Mouse (Mus musculus): Measurements from ENCODE around the gene Chchd6. TPM values are rescaled to one million over a fixed set of nuclear protein-coding genes. Genes with fewer than 3 reads are reported as not detected.

Chchd6 gene
- total RNA-seq, 2 experiments from 2014 or later: 75.9 to 79.0 TPM

GRCm38 (mm10) chr6:89360709-89361417 is 234.6 kb downstream of the Chchd6 start:
- no peak overlapping the region; the same call in 1 of the 2 replicates for H3K27ac ChIP-seq
- peak overlapping the region; percentile 69 for H3K4me3 ChIP-seq
- DNase-seq (ENCODE audit: extremely low spot score in 1 of 2, low spot score in 2 of 2): no peak
- intact Hi-C loops (cut with DNase I): loop anchor here (5.0 kb wide), 3 partner anchors 91 to 424 kb away; no protein-coding TSS in a partner anchor
- no peak; the same call in 1 of the 2 replicates for TF ChIP-seq CTCF (IDR thresholded peaks at IDR 0.05)

- Histone ChIP-seq H3K4me3 (peak overlapping the region; percentile 69), H3K27ac (no peak overlapping the region)
- intact Hi-C loops (cut with DNase I): loop anchor here (5.0 kb wide), 4 partner anchors 92 to 433 kb away; no protein-coding TSS in a partner anchor
- no peak for DNase-seq (ENCODE audit: extremely low spot score in 1 of 2, low spot score in 2 of 2)
- TF ChIP-seq CTCF (IDR thresholded peaks at IDR 0.05): no peak
These were observed 235.4 kb downstream of the Chchd6 start for GRCm38 (mm10) chr6:89359771-89360708.

DNA sequence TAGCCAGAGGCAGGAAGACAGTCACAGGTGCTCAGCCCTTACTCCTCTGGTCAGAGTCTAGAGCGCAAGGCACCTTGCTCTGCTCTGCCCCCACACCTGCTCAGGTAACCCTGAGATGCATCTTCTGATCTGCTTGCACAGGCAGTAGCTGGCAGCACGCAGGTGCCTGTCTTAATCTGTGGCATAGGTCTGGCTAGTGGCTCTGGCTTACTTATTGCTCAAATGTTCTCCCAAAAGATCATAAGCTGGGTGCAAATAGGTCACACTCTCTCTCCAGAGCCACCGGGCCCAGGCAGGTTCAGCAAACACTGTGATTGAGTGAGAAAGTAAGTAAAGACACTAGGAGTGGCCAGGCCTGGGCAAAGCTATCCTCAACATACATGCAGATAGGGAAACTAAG is 236.3 kb downstream of the Chchd6 start:
- DNase-seq (ENCODE audit: extremely low spot score in 1 of 2, low spot score in 2 of 2): no peak
- TF ChIP-seq CTCF (IDR thresholded peaks at IDR 0.05): no peak
- Histone ChIP-seq H3K4me3 (no peak overlapping the region), H3K27ac (no peak overlapping the region)
- intact Hi-C loops (cut with DNase I): loop anchor here (5.0 kb wide), 1 partner anchor 432 kb away; no protein-coding TSS in a partner anchor

- TF ChIP-seq CTCF (IDR thresholded peaks at IDR 0.05): no peak; the same call in 1 of the 2 replicates
- intact Hi-C loops (cut with DNase I): loop anchor here (5.0 kb wide), 1 partner anchor 428 kb away; no protein-coding TSS in a partner anchor
- Histone ChIP-seq H3K4me3 (no peak overlapping the region), H3K27ac (no peak overlapping the region; the same call in 1 of the 2 replicates)
- DNase-seq (ENCODE audit: extremely low spot score in 1 of 2, low spot score in 2 of 2): no peak
These were observed 239.8 kb downstream of the Chchd6 start for GRCm38 (mm10) chr6:89355661-89356060.

DNA sequence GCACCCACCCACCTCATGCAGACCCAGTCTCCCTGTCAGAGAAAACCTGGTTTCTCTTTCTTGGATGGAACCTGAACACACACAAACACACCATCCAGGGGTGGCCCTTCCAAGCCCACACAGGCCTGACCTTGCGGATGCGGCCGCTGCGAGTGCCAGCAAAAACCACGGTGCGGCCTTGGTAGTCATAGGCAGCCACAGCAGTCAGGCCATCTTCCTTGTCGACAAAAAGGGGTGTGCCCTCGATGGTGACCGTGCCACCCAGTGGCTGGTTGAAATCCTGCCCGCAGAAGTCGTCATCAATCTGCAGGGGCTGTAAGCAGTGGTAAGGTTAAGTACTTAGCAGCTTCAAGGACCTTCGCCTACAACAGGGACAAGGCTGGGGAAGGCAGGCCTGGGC is 240.7 kb downstream of the Chchd6 start:
- Histone ChIP-seq H3K4me3 (no peak overlapping the region), H3K27ac (no peak overlapping the region)
- DNase-seq (ENCODE audit: extremely low spot score in 1 of 2, low spot score in 2 of 2): no peak
- intact Hi-C loops (cut with DNase I): loop anchor here (5.0 kb wide), 1 partner anchor 427 kb away; no protein-coding TSS in a partner anchor
- no peak for TF ChIP-seq CTCF (IDR thresholded peaks at IDR 0.05)

- Histone ChIP-seq H3K4me3 (no peak overlapping the region), H3K27ac (no peak overlapping the region)
- no peak for TF ChIP-seq CTCF (IDR thresholded peaks at IDR 0.05)
- intact Hi-C loops (cut with DNase I): no loop called here
- DNase-seq (ENCODE audit: extremely low spot score in 1 of 2, low spot score in 2 of 2): no peak
These were observed 241.4 kb downstream of the Chchd6 start for GRCm38 (mm10) chr6:89354076-89354475.

DNA sequence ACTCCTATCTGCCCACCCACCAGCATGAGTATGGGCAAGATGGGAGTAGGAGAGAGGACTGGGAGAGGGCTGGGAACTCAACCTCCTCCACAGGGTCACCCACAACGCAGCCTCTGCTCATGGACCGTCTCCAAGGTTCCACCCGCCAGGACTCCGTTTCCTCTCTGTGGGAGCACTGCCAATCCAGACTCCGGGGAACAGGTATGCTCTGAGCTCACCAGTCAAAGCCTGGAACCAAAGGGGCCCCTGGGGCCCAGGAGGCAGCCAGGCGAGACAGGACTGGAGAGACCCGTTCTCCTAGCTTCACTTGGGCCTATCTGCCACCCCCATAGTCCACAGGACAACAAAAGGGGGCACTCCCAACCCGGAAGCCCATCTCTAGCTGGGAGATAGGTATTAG is 242.4 kb downstream of the Chchd6 start:
- H3K4me3 ChIP-seq: no peak overlapping the region
- no peak for TF ChIP-seq CTCF (IDR thresholded peaks at IDR 0.05)
- no peak for DNase-seq (ENCODE audit: extremely low spot score in 1 of 2, low spot score in 2 of 2)
- no peak overlapping the region for H3K27ac ChIP-seq
- intact Hi-C loops (cut with DNase I): no loop called here

DNA sequence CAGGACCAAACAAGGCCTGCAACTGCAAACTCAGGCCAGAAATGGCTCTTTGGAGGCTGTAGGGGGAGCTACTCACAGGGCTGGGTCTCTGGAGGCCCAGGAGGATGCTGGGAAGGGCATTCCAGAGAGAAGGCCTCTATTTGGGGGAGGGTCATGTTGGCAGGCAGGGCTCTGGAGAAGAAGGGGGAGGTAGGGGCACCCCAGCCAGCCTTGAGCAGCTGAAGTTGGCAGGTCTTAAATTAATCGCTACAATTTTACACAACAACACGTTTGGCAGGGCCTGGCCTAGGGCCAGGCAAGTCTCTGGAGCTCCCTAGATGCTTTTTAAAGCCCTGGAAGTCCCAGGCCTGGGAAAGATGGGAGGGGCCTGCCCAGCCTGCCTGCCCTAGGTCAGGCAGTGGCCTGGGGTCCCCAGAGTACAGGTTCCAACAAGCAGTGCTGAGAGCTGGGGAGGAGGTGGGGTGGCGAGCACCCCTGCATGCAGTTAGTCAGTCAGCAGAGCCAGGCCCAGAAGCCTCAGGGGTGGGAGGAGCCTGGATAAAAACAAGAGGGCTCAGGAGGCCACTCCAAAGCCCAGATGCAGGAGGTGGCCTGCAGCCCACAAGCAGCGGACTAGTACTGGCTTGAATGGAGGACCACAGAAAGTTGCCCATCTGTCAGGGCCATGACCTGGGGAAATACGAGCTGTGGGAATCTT is 243.9 kb downstream of the Chchd6 start:
- intact Hi-C loops (cut with DNase I): no loop called here
- H3K4me3 ChIP-seq: no peak overlapping the region
- no peak for DNase-seq (ENCODE audit: extremely low spot score in 1 of 2, low spot score in 2 of 2)
- H3K27ac ChIP-seq: peak overlapping the region; percentile 53; the same call in 1 of the 2 replicates
- peak; percentile 37 for TF ChIP-seq CTCF (IDR thresholded peaks at IDR 0.05)

GRCm38 (mm10) chr6:89350520-89350919 is 244.9 kb downstream of the Chchd6 start:
- no peak overlapping the region for H3K4me3 ChIP-seq
- no peak overlapping the region for H3K27ac ChIP-seq
- no peak for DNase-seq (ENCODE audit: extremely low spot score in 1 of 2, low spot score in 2 of 2)
- no peak for TF ChIP-seq CTCF (IDR thresholded peaks at IDR 0.05)
- intact Hi-C loops (cut with DNase I): no loop called here

DNA sequence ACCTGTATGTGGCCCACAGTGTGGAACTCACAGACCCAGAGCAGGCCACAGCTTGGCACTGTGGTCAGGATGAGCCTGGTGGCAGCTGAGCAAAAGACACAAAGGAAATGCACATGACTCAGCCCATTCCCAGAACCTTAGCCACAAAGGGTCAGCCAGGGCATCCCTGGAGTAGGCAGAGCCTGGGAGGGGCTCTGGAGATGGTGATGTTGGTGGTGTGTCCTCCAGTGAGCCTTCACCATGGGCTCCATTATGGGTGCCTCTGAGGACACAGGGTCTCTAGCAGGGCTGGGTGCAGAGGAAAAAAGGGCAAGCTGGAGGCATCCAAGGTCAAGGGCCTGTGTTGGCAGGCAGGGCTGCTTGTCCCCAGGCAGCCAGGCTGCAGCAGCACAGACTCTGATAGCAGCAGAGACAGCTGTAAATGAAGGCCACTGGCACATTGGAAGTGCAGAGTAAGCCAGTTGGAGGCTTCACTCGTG is 245.4 kb downstream of the Chchd6 start:
- TF ChIP-seq CTCF (IDR thresholded peaks at IDR 0.05): no peak
- DNase-seq (ENCODE audit: extremely low spot score in 1 of 2, low spot score in 2 of 2): no peak
- Histone ChIP-seq H3K27ac (no peak overlapping the region), H3K4me3 (no peak overlapping the region)
- intact Hi-C loops (cut with DNase I): no loop called here

DNA sequence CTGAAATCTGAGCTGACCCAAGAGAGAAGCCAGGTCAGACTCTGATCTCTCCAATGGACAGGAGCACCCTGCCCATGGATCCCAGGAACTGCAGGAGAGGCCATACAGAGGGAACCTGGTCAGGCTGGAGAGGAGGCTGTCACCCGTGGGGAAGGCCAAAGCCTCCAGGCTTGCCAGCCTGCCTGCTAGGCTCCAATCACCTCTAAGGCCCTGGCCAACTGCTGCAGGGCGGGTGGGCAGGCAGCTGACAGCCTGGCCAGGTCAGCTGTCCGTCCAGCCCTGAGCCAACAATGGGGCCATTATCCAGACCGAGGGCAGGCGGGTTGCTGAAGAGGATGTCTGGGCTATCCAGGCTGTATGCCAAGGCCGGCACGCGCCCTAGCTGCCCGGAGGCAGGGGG is 247.1 kb downstream of the Chchd6 start:
- DNase-seq (ENCODE audit: extremely low spot score in 1 of 2, low spot score in 2 of 2): no peak
- Histone ChIP-seq H3K27ac (no peak overlapping the region), H3K4me3 (no peak overlapping the region)
- no peak for TF ChIP-seq CTCF (IDR thresholded peaks at IDR 0.05)
- intact Hi-C loops (cut with DNase I): no loop called here

Measured in left cerebral cortex, adult 2 months (tissue).